Mouse (Mus musculus) embryonic fibroblast, embryonic 13.5 days (primary cell): Measurements from ENCODE around the gene Slc22a23.

ENCODE experiments used
- CTCF ChIP-seq: IDR thresholded peaks from 2 replicates; pipeline ENCODE4 v1.5.1; 2011; ENCODE audit warnings: mild to moderate bottlenecking, control low read depth, low read length, moderate library complexity, borderline replicate concordance; ENCODE audit not compliant: insufficient read depth
- POLR2A ChIP-seq: IDR thresholded peaks from 2 replicates; pipeline ENCODE4 v1.6.1; 2011; ENCODE audit warnings: low read depth, mild to moderate bottlenecking, control low read depth, low read length, moderate library complexity

GRCm38 (mm10) chr13:34149463-34150176 is 195.4 kb downstream of the Slc22a23 start:
- TF ChIP-seq POLR2A, result no peak
- TF ChIP-seq CTCF, result no peak
